Mouse (Mus musculus): ENCODE data around the gene Mapk9. TPM values are rescaled to one million over a fixed set of nuclear protein-coding genes. Genes with fewer than 3 reads are reported as not detected.

Mapk9 gene
- polyA plus RNA-seq, 1 experiment from 2014 or later, result 37.3 TPM

DNA sequence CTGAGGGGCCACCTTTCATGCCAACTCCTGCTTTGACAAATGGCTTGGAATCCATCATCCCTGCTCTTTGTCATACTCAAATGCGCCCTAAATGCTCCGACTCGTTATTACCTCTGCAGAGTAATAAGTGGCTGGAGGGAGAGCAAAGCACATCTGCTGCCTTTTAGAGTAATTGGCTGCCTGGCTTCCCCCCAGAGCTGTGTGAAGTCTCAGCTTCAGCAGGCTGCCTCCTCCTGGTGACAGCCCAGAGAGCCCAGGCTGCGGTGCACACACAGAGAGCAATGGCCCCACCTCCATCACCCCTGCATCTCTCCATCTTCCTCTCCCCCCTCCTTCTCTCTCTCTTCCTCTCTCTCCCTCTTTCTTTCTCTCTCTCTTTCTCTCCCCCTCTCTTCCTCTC is 80.6 kb downstream of the Mapk9 start:
- Histone ChIP-seq H3K36me3 (no peaks in the 10 kb centered on the region), H3K27me3 (replicated peaks) (peaks cover 47% of the 10 kb centered on the region), H3K4me3 (no peak overlapping the region), H3K9ac (no peak overlapping the region), H3K9me3 (replicated peaks) (no peaks in the 10 kb centered on the region), H3K4me1 (replicated peaks) (peaks cover 20% of the 10 kb centered on the region), H3K4me2 (no peak overlapping the region), H3K27ac (ENCODE audit: poor library complexity, severe bottlenecking) (no peak overlapping the region)
- no peak for ATAC-seq (ENCODE audit: insufficient number of reproducible peaks, low FRiP score)
- WGBS, result 30% methylated on average over 4 of the region's 4 CpGs

DNA sequence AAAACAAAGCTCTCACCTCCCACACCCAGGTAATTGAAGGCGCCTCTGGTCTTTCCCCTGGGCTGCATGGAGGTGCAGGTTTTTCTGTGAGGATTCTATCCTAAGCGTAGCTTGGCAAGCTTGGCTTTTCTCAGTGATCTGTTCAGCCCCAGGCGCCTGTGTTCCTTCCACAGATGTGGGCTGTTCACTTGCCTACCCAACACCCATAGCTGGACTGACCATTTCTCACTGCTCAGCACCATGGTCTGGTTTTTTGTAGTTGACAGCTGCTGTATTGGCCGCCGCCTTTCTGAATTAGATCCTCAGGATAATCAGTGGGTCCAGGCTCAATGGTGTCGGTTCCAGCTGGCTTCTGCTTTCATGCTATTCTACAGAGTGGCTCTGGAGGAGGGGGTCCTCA is 81.1 kb downstream of the Mapk9 start:
- Histone ChIP-seq H3K4me1 (replicated peaks) (peaks cover 23% of the 10 kb centered on the region), H3K36me3 (no peaks in the 10 kb centered on the region), H3K9ac (no peak overlapping the region), H3K4me2 (no peak overlapping the region), H3K27ac (ENCODE audit: poor library complexity, severe bottlenecking) (no peak overlapping the region), H3K27me3 (replicated peaks) (peaks cover 44% of the 10 kb centered on the region), H3K4me3 (no peak overlapping the region), H3K9me3 (replicated peaks) (no peaks in the 10 kb centered on the region)
- whole genome bisulfite sequencing, result 70% methylated on average over 6 of the region's 6 CpGs
- ATAC-seq (ENCODE audit: insufficient number of reproducible peaks, low FRiP score), result no peak

DNA sequence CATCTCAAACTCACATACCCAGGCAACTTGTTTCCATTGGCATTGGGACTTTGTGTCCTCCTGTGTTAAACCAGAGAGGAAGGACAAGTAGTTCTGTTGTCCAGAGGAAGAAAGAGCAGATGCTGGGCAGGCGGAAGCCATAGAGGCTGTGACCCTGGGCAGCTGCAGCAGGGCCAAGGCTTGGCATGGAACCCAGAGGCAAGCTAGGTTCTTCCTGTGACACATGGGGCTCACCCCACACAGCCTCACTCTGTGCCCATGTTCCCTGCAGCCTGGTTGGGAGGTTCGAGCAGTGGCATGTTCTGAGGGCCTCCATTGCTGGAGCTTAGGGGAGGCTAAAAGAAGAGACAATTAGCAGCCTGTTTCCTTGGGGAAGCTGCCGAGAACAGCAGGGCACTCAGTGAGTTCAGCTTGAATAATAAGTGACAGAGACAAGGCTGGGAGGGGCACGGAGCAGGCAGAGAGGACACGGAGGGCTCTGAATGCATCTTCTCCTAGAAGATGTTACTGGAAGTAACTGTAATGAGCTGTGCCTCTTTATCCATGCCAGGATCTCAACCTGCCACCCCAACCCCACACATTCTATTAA is 84.6 kb downstream of the Mapk9 start:
- 47% methylated on average over 5 of the region's 5 CpGs for WGBS
- peaks cover 23% of the 10 kb centered on the region for H3K4me1 ChIP-seq (replicated peaks)
- H3K4me2 ChIP-seq, result no peak overlapping the region
- no peak overlapping the region for H3K27ac ChIP-seq (ENCODE audit: poor library complexity, severe bottlenecking)
- no peaks in the 10 kb centered on the region for H3K36me3 ChIP-seq
- H3K9me3 ChIP-seq (replicated peaks), result no peaks in the 10 kb centered on the region
- no peak overlapping the region for H3K4me3 ChIP-seq
- peaks cover 53% of the 10 kb centered on the region for H3K27me3 ChIP-seq (replicated peaks)
- no peak overlapping the region for H3K9ac ChIP-seq
- ATAC-seq (ENCODE audit: insufficient number of reproducible peaks, low FRiP score), result no peak

DNA sequence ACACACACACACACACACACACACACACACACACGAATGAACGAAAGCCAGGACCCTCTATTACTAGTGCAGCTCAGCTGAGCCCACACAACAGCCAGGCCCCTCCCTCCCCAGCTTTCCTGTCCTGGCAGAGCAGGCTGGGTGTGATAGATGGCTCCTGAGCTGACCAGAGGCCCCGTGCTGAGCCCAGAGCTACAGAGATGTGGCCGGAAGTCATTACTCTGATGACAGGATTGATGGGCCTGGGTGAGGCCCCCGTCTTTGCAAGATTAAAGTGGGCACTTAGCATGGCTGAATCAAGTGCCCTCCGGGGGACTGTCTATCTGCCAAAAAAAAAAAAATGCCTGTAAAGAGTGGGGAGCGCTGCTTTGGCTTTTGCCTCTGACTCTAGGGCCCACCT is 85.3 kb downstream of the Mapk9 start:
- Histone ChIP-seq H3K36me3 (no peaks in the 10 kb centered on the region), H3K4me1 (replicated peaks) (peaks cover 27% of the 10 kb centered on the region), H3K27ac (ENCODE audit: poor library complexity, severe bottlenecking) (no peak overlapping the region), H3K27me3 (replicated peaks) (peaks cover 46% of the 10 kb centered on the region), H3K4me3 (no peak overlapping the region), H3K9me3 (replicated peaks) (no peaks in the 10 kb centered on the region), H3K9ac (no peak overlapping the region), H3K4me2 (no peak overlapping the region)
- ATAC-seq (ENCODE audit: insufficient number of reproducible peaks, low FRiP score), result 0 out of 2 replicates have a peak, but pooled peaks have one; percentile 42
- WGBS, result 12% methylated on average over 7 of the region's 7 CpGs

- Histone ChIP-seq H3K9me3 (replicated peaks) (no peaks in the 10 kb centered on the region; the same call in 1 of the 2 replicates), H3K4me1 (replicated peaks) (peaks cover 23% of the 10 kb centered on the region), H3K36me3 (no peaks in the 10 kb centered on the region), H3K9ac (no peak overlapping the region), H3K4me3 (no peak overlapping the region), H3K27ac (ENCODE audit: poor library complexity, severe bottlenecking) (no peak overlapping the region), H3K27me3 (replicated peaks) (peaks cover 38% of the 10 kb centered on the region), H3K4me2 (no peak overlapping the region)
- no peak for ATAC-seq (ENCODE audit: insufficient number of reproducible peaks, low FRiP score)
- WGBS, result 75% methylated on average over 1 of the region's 1 CpGs
Observed at GRCm38 (mm10) chr11:49933811-49934210, 87.3 kb downstream of the Mapk9 start.

DNA sequence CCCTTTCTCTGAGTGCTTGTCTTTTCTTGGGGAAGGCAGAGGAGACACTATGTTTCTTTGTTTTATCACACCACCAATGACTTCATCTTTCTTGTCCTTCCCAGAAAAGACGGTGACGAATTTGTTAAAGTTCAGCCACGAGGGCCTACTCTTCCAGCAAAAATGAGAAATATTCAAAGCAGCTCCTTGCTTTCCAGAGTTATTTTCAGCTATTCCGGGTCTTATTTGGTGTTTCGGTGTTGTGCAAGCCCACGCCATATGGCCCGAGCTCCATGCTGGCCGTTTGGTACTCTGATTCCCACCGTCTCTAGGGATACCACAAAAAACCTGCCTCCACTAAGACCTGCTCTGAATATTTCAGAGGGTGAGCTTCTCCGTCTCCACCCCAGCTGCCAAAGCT is 87.8 kb downstream of the Mapk9 start:
- no peak for ATAC-seq (ENCODE audit: insufficient number of reproducible peaks, low FRiP score)
- H3K4me1 ChIP-seq (replicated peaks), result peaks cover 23% of the 10 kb centered on the region
- H3K27me3 ChIP-seq (replicated peaks), result peaks cover 38% of the 10 kb centered on the region
- no peaks in the 10 kb centered on the region; the same call in 1 of the 2 replicates for H3K9me3 ChIP-seq (replicated peaks)
- H3K4me3 ChIP-seq, result no peak overlapping the region
- WGBS, result 62% methylated on average over 10 of the region's 10 CpGs
- no peak overlapping the region for H3K9ac ChIP-seq
- no peak overlapping the region for H3K27ac ChIP-seq (ENCODE audit: poor library complexity, severe bottlenecking)
- no peaks in the 10 kb centered on the region for H3K36me3 ChIP-seq
- H3K4me2 ChIP-seq, result no peak overlapping the region

Small RNAs within 50 kb of the gene (microRNA-seq; reads per million reads assigned to microRNA genes)
- not detected for gene Gm23492

Other genes with a start within 250 kb of the Mapk9 start
- 8.3 and 8.6 TPM in 2 replicates for gene Flt4, start 237.5 kb upstream of the Mapk9 start, polyA plus RNA-seq (2016; fragmentation: Nextera tagmentation; extraction: Ambion mirVana)
- gene Scgb3a1, start 183.1 kb upstream of the Mapk9 start, polyA plus RNA-seq (2016; fragmentation: Nextera tagmentation; extraction: Ambion mirVana), result 0.40 TPM in 1 of 2 replicates, not detected in the other
- gene Cnot6, start 134.0 kb upstream of the Mapk9 start, polyA plus RNA-seq (2016; fragmentation: Nextera tagmentation; extraction: Ambion mirVana), result 61.5 and 65.9 TPM in 2 replicates
- 13.9 and 14.7 TPM in 2 replicates for gene Gfpt2, start 52.6 kb upstream of the Mapk9 start, polyA plus RNA-seq (2016; fragmentation: Nextera tagmentation; extraction: Ambion mirVana)
- gene Rasgef1c, start 55.1 kb downstream of the Mapk9 start, polyA plus RNA-seq (2016; fragmentation: Nextera tagmentation; extraction: Ambion mirVana), result 0.18 and 0.19 TPM in 2 replicates
- gene Rnf130, start 178.6 kb downstream of the Mapk9 start, polyA plus RNA-seq (2016; fragmentation: Nextera tagmentation; extraction: Ambion mirVana), result 32.8 and 36.0 TPM in 2 replicates

Measured in heart, embryonic 12.5 days (tissue).